Mouse (Mus musculus) lung, postnatal 0 days (tissue): ENCODE measurements around the gene Bloc1s5.

ENCODE experiments used
- CTCF ChIP-seq: IDR thresholded peaks from 2 replicates; pipeline ENCODE4 v1.5.1; 2016; ENCODE audit warnings: antibody characterized with exemption, mild to moderate bottlenecking
- EP300 ChIP-seq: IDR thresholded peaks from 2 replicates; pipeline ENCODE4 v1.6.1; 2016; ENCODE audit warnings: antibody characterized with exemption, mild to moderate bottlenecking, control low read depth

GRCm38 (mm10) chr13:38641414-38641813 is 6.5 kb upstream of the Bloc1s5 start:
- TF ChIP-seq EP300 (no peak), CTCF (no peak)
